Mouse (Mus musculus) ES-E14 (cell line): ENCODE results near the gene Lipa.

Source experiments
- CHD2 ChIP-seq: IDR thresholded peaks from 2 replicates; pipeline ENCODE4 v1.6.1; 2014; ENCODE audit warnings: mild to moderate bottlenecking, low read depth, low read length, inconsistent platforms
- HCFC1 ChIP-seq: IDR thresholded peaks from 2 replicates; pipeline ENCODE4 v1.6.1; 2012; ENCODE audit warnings: low read length, inconsistent platforms, borderline replicate concordance; ENCODE audit not compliant: insufficient read depth
- MAFK ChIP-seq: IDR thresholded peaks from 2 replicates; pipeline ENCODE4 v1.6.1; 2014; ENCODE audit warnings: mild to moderate bottlenecking, low read depth, low read length, inconsistent platforms; ENCODE audit not compliant: insufficient read depth
- ZC3H11A ChIP-seq: IDR thresholded peaks from 2 replicates; pipeline ENCODE4 v1.6.1; 2012; ENCODE audit warnings: low read depth, mild to moderate bottlenecking, inconsistent platforms, low read length, borderline replicate concordance
- ZNF384 ChIP-seq: IDR thresholded peaks from 2 replicates; pipeline ENCODE4 v1.6.1; 2012; ENCODE audit warnings: low read depth, low read length, inconsistent platforms

GRCm38 (mm10) chr19:34539422-34539821, 12.1 kb upstream of the Lipa start:
- no peak for TF ChIP-seq ZNF384
- no peak for TF ChIP-seq CHD2
- TF ChIP-seq HCFC1, result no peak
- TF ChIP-seq ZC3H11A, result no peak
- no peak for TF ChIP-seq MAFK
